Comparison of ENCODE assay signal across 10 mouse cellular contexts in genomic region chr14:36748130-36748883, GRCm38 (mm10).
DNase-seq lines count a peak whose midpoint lies in the region; TF ChIP-seq lines count a peak whose summit lies in the region.
"Had no signal": no experiment of that assay in that cellular context is flagged by ENCODE, and none has a peak within 500 bp of the region (broad histone marks: within the 10 kb centered on the region; RNA-seq: fewer than 3 reads in every experiment).

No protein-coding gene starts in this region.

- H3K9me3 ChIP-seq in limb, embryonic 10.5 days (replicated peaks) = no peaks in the 10 kb centered on the region

- 79% methylated on average over 6 of the region's 6 CpGs for WGBS in lung, adult 2 months
- 94% methylated on average over 6 of the region's 6 CpGs for WGBS in limb, embryonic 10.5 days

- no peaks in the 10 kb centered on the region for H3K4me1 ChIP-seq in lung, adult 2 months (ENCODE audit: control insufficient read depth, insufficient read depth, low read length)
- H3K4me1 ChIP-seq in limb, embryonic 10.5 days = no peaks in the 10 kb centered on the region
- H3K4me1 ChIP-seq: megakaryocyte, embryonic 14.5 days had no signal

- H3K4me3 ChIP-seq in lung, adult 2 months (replicated peaks; ENCODE audit: extremely low read depth, low read depth, low read length) = no peak overlapping the region
- no peak overlapping the region for H3K4me3 ChIP-seq in limb, embryonic 10.5 days
- H3K4me3 ChIP-seq: megakaryocyte, embryonic 14.5 days had no signal

- no peak for TF ChIP-seq POLR2A in lung, adult 2 months (IDR thresholded peaks at IDR 0.05; ENCODE audit: borderline replicate concordance, extremely low read depth, low read depth, low read length)

- H3K36me3 ChIP-seq in limb, embryonic 10.5 days = no peaks in the 10 kb centered on the region

- no peaks in the 10 kb centered on the region for H3K27me3 ChIP-seq in limb, embryonic 10.5 days (ENCODE audit: low read depth, poor library complexity, severe bottlenecking)
- H3K27me3 ChIP-seq: megakaryocyte, embryonic 14.5 days had no signal

- DNase-seq in cerebellum, adult 11-12 months = peak; percentile 5
- DNase-seq in cerebellum, adult 8-10 months = no peak
- peak; percentile 42 to 46 for DNase-seq in cerebellum, postnatal 36 days
- DNase-seq in layer of hippocampus, postnatal 36 days = peak; percentile 13 to 35
- DNase-seq in right cerebral cortex, adult 2 months (ENCODE audit: low spot score in 2 of 2) = peak; percentile 51 to 55
- no peak for DNase-seq in lung, adult 2 months
- DNase-seq in limb, embryonic 10.5 days (ENCODE audit: low spot score) = no peak
- no peak for DNase-seq in spleen, postnatal 4 days (ENCODE audit: low spot score in 2 of 2)

- no peak for TF ChIP-seq CTCF in lung, adult 2 months (IDR thresholded peaks at IDR 0.05; ENCODE audit: insufficient read depth, low read length)

- H3K27ac ChIP-seq in limb, embryonic 10.5 days = no peak overlapping the region
- H3K27ac ChIP-seq: kidney, postnatal 0 days had no signal

Comparison
In these comparisons a context has a peak if more than half of its experiments do, and no peak if none do; other contexts are left out.
1. DNase-seq: peak in cerebellum, adult 11-12 months (single experiment), cerebellum, postnatal 36 days (2 of 2), layer of hippocampus, postnatal 36 days (2 of 2) and right cerebral cortex, adult 2 months (2 of 2); none in cerebellum, adult 8-10 months (single experiment), lung, adult 2 months (single experiment), limb, embryonic 10.5 days (single experiment) and spleen, postnatal 4 days (0 of 2).